Mouse (Mus musculus): ENCODE results near the gene Ezh1. TPM values are rescaled to one million over a fixed set of nuclear protein-coding genes. Genes with fewer than 3 reads are reported as not detected.

Gene Ezh1
- 10 to 100 TPM; 55.4 to 58.7 TPM for total RNA-seq (2023)

DNA sequence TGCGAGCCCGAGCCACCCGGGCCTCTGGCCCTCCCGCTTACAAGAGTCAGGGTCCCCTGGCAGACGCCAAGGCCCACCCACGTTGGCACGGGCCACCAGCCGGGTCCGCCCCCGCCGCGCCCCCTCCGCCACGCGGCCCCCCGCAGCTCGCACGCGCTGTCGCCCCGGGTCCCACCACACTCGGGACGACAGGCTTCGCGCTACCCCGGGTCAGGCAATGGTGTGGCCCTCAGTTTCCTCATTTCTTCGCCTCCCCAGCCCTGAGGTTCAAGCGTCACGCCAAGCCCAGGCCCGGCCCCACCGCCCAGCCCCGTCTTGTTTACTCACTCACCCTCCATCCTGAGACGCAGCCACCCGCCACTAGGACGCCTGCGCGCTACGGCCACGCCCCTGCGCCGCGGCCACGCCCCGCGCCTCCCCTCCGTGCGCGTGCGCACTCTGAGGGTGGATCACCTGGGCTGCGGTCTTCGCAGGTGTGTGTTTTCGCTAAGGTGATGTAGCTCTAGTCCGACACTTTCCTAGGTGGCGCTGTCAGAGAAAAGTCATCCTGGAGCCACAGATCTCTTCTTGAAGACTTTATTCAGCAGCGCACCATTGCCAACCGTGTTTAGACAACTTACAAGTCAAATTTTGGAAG, at the start of gene Ezh1:
Ezh1 (minus strand) TSS at position 399 of the 637 bp plus-strand sequence.

DNA sequence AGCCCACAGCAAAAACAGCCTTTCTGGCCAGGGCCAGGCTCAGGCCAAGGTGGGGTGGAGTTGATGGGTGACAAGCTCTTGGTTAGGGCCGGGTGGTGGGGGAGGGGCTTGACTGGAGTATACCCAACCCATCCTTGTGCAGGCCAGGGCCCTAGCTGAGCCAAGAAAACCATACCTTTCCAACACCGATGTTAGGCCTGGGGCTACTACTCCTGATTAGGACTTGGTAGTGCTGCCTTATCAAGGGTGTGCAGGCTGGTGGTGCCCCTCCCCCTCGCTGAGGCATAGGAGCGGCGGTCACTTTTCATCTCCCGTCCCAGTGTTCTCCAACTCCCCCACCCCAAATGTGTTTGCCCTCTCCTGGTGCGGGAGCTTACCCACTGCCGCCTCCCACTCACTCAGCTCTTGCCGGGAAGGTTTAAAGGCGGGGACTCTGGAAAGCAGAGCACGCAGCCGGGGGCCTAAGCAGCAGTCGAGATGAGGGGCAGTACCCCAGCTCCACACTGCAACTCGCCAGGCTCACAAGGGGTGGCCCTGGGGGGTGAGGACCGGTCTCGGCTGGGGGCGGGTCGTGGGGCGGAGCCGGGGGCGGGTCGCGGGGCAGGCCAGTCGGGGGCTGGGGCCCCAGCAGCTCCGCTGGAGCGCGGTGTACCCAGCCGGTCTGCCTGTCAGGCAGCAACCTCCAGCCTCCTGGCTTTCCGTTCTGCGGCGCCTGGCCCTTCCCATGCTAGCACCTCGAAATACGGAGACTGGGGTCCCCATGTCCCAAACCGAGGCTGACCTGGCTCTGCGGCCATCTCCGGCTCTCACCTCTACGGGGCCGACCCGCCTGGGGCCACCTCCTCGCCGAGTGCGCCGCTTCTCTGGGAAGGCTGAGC, 33.9 kb upstream of the Ezh1 start, which contains the start of gene Wnk4:
Wnk4 (plus strand) TSS at position 620 of the 878 bp plus-strand sequence.

DNA sequence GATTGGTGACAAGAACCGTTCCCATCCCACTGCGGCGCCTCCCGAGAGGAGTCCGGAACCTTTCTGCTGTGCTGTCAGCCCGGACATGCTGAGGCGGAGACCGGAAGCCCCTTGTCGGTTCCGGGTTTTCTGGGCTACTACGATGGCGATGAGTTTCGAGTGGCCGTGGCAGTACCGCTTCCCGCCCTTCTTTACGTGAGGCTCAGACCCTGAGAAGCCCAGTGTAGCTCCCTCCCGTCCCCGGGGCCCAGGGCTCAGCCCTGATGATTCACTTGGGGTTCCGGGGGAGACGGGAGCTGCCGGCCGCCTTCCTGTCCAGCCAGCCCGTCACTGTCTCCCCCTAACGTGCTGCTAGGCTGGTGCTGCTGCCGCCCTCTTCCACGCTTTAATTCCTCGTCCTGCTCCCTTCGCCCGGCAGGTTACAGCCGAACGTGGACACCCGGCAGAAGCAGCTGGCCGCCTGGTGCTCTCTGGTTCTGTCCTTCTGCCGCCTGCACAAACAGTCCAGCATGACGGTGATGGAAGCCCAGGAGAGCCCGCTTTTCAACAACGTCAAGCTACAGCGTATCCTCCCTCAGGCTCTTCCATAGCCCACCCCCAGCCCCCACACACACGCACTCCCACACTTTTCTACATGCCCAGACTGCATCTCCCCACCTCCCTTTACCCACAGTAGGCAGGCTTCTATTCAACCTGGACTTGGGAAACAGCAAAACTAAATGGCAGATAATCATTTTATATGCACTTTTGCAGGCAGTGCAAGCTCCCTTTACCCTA, 27.5 kb upstream of the Ezh1 start, which contains the start of gene Vps25:
Vps25 (plus strand) TSS at position 95 of the 777 bp plus-strand sequence.

DNA sequence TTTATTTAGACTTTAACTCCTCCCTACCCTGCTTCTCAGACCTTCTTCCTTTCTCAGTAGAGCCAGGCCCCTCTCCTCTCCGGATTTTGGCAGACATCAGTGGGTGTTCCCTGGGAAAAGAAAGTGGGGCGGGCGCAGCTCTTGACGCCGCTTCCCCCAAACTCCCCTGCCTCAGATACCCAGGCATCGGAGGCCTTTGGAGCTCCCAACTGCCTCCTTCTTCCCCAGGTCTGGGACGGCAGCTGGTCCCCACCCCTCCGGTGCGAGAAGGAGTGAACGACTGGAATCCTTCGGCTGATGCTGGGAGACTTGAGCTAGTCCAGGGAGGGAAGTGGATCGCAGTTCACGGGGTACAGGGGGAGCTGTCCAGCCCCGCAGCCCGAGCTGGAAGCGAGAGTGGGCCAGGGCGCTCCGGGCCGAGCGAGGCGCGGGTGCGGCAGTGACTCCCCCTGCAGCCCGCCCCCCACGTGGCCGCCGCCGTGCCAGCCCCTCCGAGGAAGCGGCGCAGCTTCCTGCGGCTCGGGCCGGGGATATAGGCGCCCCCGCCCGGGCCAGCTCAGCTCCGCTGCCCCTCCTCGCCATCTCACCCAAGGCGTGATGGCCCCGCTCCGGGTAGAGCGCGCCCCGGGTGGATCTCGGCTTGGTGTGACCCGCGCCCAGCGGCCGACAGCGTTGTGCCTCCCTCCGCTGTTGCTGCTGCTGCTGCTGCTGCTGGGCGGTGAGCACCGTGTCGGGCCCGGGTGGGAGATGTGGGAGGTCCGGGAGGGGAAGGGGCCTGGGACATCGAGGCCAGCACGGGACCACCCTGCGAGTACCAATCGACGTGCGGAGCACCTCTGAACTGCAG, 19.8 kb upstream of the Ezh1 start, which contains the start of gene Ramp2:
Ramp2 (plus strand) TSS at position 174 of the 847 bp plus-strand sequence.

DNA sequence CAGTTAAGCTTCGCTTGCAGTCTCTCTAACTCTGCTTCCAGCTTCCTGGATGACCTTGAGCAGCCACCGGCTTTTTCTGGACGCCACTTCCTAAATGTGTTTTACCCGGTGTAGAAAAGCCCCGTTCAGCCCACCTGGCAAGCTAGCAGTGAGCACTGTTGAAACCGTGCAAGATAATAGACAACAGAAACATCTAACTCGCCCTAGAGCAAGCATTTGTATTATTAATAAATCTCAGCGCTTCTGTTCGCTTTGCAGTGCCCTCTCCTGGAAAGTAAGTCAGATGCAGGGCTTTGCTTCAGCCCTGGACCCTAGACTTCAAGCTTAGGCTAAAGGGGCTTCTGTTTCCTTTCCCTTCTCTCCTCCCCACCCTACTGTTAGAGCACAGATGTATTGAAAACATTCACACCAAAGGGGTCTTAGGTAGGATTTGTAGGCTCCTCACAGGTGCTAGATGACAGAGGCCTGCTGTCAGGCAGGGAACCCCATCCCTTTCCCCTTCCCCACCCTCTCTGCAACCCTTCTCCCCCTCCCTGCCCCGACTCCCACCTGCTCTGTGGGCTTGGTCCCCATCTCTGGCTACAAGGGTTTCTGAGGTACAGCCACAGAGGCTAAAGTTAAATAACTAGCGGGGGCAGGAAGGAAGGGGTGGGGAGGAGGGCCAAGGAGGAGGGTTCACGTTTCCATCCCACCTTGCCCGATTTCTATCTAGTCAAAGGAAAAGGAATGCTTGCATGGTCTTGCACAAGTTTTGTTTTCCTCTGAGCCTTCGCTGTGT, 51.2 kb downstream of the Ezh1 start, which contains the start of gene Ccr10:
Ccr10 (minus strand) TSS at position 593 of the 778 bp plus-strand sequence.

DNA sequence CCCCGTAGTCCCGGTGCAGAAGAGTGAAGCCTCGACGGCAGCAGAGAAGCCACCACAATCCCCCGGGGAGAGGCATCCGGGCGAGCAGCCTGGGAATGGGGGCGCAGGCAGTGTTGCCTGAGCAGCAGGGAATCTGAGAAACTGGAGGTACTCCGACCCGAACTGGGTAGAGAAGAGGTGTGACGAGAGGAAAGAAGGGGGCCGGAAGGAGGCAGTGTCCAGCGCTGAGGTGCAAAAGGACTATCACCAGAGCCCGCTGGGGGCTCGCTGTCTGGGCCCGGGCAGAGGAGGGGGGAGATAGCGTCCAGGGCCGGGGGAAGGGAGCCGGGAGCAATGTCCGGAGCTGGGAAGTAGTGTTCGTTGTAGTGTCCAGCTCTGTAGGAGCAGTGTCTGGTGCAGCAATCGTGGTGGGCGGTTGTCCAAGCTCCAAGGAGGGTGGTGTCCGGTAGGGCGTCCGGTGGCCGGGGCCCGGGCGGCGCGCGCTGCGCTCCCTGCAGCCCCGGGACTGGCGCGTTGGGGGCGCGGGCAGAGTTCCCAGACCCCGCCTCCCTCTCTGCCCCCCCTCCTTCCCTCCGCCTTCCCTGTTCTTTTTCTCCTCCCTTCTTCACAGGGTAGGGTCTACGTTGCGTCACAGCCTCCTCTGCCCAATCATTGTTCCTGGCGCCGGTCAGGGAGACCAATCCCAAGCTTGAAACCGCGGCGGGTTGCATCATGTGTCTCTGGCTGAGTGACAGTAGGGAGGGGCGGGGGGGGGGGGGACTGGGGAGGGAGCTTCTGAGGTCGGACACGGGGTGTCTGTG, 55.3 kb downstream of the Ezh1 start, which contains the start of gene Plekhh3:
Plekhh3 (minus strand) TSS at position 541 of the 800 bp plus-strand sequence.

DNA sequence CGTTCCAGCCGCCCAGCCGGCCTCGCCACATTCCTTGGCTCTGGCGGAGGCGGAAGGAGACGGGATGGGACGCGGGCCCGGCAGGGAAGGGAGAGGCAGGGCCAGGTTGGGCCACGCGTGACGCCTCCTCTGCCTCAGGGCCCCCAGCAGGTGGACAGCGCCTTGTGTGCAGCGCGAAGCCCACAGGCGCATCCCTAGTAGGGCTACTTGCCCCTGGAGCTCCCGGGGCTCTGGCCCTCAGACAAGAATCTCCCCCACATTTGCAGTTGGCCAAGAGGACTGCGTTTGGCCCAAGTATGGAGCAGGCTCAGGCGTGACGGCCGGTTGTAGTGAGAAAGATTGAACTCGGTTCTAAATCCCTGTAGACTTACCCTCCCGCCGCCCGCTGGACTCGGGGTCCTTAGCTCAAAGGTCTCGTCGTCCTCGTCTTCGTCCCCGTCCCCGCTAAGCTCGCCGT, 55.9 kb downstream of the Ezh1 start, which contains the start of gene Cntnap1:
Cntnap1 (plus strand) TSS at position 170 of the 457 bp plus-strand sequence.

DNA sequence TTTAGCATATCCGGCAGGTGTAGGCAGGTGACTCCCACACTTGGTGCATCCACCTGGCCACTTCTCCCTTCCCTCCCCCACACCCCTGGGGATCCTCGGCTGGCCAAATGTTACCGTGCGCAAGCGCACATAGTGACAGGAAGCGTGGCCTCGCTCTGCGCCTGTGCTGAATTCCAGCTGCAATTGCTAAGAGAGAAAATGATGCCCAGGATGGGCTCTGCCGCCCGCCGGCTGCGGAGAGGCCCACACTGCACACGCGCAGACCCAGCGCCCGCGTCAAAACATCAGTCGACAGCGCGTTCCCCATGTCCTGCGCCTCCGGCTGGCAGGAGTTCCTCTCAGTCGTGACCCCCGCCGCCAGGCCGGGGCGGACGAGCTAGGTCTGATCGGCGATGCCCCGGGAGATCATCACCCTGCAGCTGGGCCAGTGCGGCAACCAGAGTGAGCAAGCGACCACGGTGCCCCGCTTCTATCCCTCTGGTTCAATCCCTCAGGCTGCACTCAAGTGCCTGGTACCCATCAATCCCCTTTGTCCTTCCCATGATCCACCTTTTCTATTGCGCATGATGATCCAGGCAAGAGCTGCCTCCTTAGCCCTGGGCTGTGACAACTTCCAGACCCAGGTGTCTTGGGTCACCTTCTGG, 70.4 kb downstream of the Ezh1 start, which contains the start of gene Tubg2:
Tubg2 (plus strand) TSS at position 180 of the 644 bp plus-strand sequence.

Other genes with a start within 250 kb of the Ezh1 start
- gene Atp6v0a1, start 217.0 kb downstream of the Ezh1 start, total RNA-seq (2023), result 10 to 100 TPM; 42.5 to 47.7 TPM
- 10 to 100 TPM; 17.1 to 18.2 TPM for gene Naglu, start 156.5 kb downstream of the Ezh1 start, total RNA-seq (2023)
- under 1 TPM; 0.52 to 0.60 TPM for gene Hsd17b1, start 148.1 kb downstream of the Ezh1 start, total RNA-seq (2023)
- 10 to 100 TPM; 11.9 to 13.8 TPM for gene Coasy, start 143.9 kb downstream of the Ezh1 start, total RNA-seq (2023)
- 10 to 100 TPM; 32.7 to 34.7 TPM for gene Mlx, start 139.2 kb downstream of the Ezh1 start, total RNA-seq (2023)
- gene Psmc3ip, start 131.0 kb downstream of the Ezh1 start, total RNA-seq (2023), result under 1 TPM; 0.52 to 0.71 TPM
- 10 to 100 TPM; 45.1 to 49.4 TPM for gene Retreg3, start 106.6 kb downstream of the Ezh1 start, total RNA-seq (2023)
- 1 to 10 TPM; 7.3 to 9.3 TPM for gene Tubg1, start 106.5 kb downstream of the Ezh1 start, total RNA-seq (2023)
- under 1 TPM; 0.61 to 0.76 TPM for gene Tubg2, start 70.6 kb downstream of the Ezh1 start, total RNA-seq (2023)
- gene Cntnap1, start 55.9 kb downstream of the Ezh1 start, total RNA-seq (2023), result 1 to 10 TPM; 1.2 to 1.8 TPM
- gene Plekhh3, start 55.1 kb downstream of the Ezh1 start, total RNA-seq (2023), result 1 to 10 TPM; 8.2 to 9.4 TPM
- gene Ccr10, start 51.0 kb downstream of the Ezh1 start, total RNA-seq (2023), result 1 to 10 TPM in 1 of 2 experiments, not detected in 1; 1.0 TPM
- gene Ramp2, start 19.6 kb upstream of the Ezh1 start, total RNA-seq (2023), result not detected
- gene Vps25, start 27.2 kb upstream of the Ezh1 start, total RNA-seq (2023), result 10 to 100 TPM; 61.8 to 65.1 TPM
- gene Wnk4, start 34.1 kb upstream of the Ezh1 start, total RNA-seq (2023), result under 1 TPM in 1 of 2 experiments, not detected in 1; 0.21 TPM
- not detected for gene Cntd1, start 52.5 kb upstream of the Ezh1 start, total RNA-seq (2023)
- gene Coa3, start 52.7 kb upstream of the Ezh1 start, total RNA-seq (2023), result 10 to 100 TPM; 37.7 to 38.0 TPM
- gene Becn1, start 75.8 kb upstream of the Ezh1 start, total RNA-seq (2023), result 100 to 1,000 TPM; 158 to 172 TPM
- 10 to 100 TPM; 74.0 to 80.6 TPM for gene Psme3, start 89.8 kb upstream of the Ezh1 start, total RNA-seq (2023)
- gene Aoc2, start 98.6 kb upstream of the Ezh1 start, total RNA-seq (2023), result 1 to 10 TPM; 3.5 to 4.1 TPM
- not detected for gene Aoc3, start 104.1 kb upstream of the Ezh1 start, total RNA-seq (2023)
- gene G6pc, start 141.1 kb upstream of the Ezh1 start, total RNA-seq (2023), result not detected
- gene Aarsd1, start 191.2 kb upstream of the Ezh1 start, total RNA-seq (2023), result 10 to 100 TPM in 1 of 2 experiments, 1 to 10 TPM in 1; 9.5 to 13.1 TPM
- under 1 TPM in 1 of 2 experiments, not detected in 1; 0.66 TPM for gene Gm27029, start 198.3 kb upstream of the Ezh1 start, total RNA-seq (2023)
- gene Rundc1, start 198.6 kb upstream of the Ezh1 start, total RNA-seq (2023), result 10 to 100 TPM; 12.3 to 12.9 TPM
- gene Ptges3l, start 198.9 kb upstream of the Ezh1 start, total RNA-seq (2023), result under 1 TPM; 0.36 to 0.73 TPM
- gene Rpl27, start 215.8 kb upstream of the Ezh1 start, total RNA-seq (2023), result 100 to 1,000 TPM in 1 of 2 experiments, 10 to 100 TPM in 1; 49.3 to 126 TPM
- 10 to 100 TPM; 53.4 to 61.1 TPM for gene Ifi35, start 221.9 kb upstream of the Ezh1 start, total RNA-seq (2023)
- gene Rnd2, start 238.5 kb upstream of the Ezh1 start, total RNA-seq (2023), result 1 to 10 TPM in 1 of 2 experiments, under 1 TPM in 1; 0.94 to 1.6 TPM
- 10 to 100 TPM; 31.7 to 40.3 TPM for gene Vat1, start 239.8 kb upstream of the Ezh1 start, total RNA-seq (2023)